Mouse (Mus musculus) gastrocnemius, postnatal 14 days (tissue): ENCODE results near the gene Rgs13. TPM values are rescaled to one million over a fixed set of nuclear protein-coding genes. Genes with fewer than 3 reads are reported as not detected.
"Not testable (repeated sequence)": the region's sequence is repeated elsewhere in the genome, so short reads cannot be mapped to it uniquely, and the experiment has no call there.

Source experiments
- DNase-seq: peaks from one replicate; pipeline ENCODE4 v3.0.0; 2021; ENCODE audit warnings: mixed read lengths
- intact Hi-C: fragments of 180-260 bp; cut with DNase I; formaldehyde crosslinking; loops from one replicate; pipeline ENCODE4 v1.15.1; 2025; ENCODE audit warnings: low total_unique reads
- total RNA-seq, 2 experiments: library from RNA; stranded (reverse); gene quantifications; 2 replicates each; pipeline ENCODE4 v1.2.3; 2021

The Rgs13 gene
- total RNA-seq, 2 experiments from 2014 or later, result 0.18 TPM; not detected in 1

DNA sequence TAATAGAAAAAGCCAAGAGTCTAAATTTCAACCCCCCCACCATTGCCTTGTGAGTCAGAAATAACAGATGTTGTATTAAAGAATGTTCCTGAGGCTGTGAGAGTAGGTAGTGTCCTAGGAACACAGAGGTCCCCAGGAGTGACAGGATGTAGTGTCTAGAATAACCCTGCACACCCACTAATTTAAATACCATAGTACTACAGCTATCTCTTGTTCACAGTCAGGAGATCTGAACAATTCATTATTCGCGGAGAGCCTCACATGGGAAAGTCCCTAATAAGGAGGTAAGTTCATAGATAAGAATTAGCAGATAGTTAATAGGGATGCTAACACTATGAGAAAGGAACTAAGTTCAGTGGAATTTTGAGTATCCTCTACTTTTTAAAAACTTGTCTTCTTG lies 10.9 kb downstream of the Rgs13 start:
- intact Hi-C loops, result no loop called here
- DNase-seq, result no peak

DNA sequence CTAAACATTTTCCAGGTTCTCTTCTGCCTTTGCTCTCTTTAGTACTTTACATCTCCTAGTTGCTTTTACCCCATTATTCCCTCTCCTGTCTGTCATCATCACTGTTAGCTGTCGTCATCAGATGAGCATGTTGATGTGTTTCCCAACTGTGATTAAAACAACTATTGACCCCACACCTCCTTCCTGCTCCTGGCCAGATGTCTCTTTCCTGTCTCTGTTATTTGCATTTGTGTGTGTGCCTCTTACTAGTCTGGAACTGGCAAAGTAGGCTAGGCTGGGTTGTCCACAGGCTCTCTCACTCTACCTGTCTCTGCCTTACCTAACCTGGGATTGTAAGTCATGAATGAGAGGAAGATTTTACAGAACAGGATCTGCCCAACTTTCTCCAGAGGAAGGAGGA lies 24.6 kb downstream of the Rgs13 start:
- intact Hi-C loops, result no loop called here
- no peak for DNase-seq

DNA sequence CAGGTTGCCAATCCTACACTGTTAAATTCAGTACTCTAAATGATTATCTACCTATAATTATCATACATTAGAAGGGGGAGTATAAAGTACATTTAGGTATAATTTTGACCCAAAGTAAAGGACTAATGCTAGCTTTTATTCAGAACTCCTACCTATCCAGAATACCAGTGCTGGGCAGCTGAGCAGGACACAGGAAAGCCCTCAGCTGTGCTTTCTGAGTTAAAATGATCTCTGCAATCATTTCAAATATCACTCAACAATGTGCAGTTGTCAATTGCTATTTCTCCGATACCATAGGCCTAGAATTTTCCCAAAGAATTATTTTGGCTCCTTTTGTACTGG lies 25.0 kb downstream of the Rgs13 start:
- intact Hi-C loops, result no loop called here
- no peak for DNase-seq

- DNase-seq, result no peak
- intact Hi-C loops, result no loop called here
Measured at GRCm38 (mm10) chr1:144151401-144152183, 25.6 kb downstream of the Rgs13 start.

GRCm38 (mm10) chr1:144149997-144150396 lies 27.2 kb downstream of the Rgs13 start:
- intact Hi-C loops, result no loop called here

GRCm38 (mm10) chr1:144141398-144141797 lies 35.8 kb downstream of the Rgs13 start:
- intact Hi-C loops, DNase-seq: not testable (repeated sequence)

More at GRCm38 (mm10) chr1:144149997-144150396, 27.2 kb downstream of the Rgs13 start:
- no peak for DNase-seq

DNA sequence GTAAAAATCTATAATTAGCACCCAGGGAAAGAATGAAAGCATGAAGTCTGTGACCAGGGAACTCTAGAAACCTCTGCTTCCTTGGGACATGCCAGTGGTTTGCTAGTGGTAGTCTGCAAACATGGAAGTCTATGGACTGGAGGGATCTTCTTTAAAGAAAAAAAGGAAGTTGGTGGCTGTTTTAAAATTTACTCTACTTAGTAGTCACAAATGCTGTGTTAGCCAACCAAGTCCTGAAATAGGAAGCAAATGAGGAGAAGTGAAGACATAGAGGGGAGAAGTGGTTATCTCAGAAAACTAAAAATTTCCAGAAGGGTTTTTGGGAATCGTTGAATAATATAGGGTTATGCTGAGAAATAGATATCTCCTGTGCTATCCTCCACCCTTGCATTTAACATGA lies 37.3 kb downstream of the Rgs13 start:
- intact Hi-C loops, result no loop called here
- DNase-seq, result no peak

GRCm38 (mm10) chr1:144127965-144128364 lies 49.2 kb downstream of the Rgs13 start:
- no peak for DNase-seq
- intact Hi-C loops, result no loop called here

DNA sequence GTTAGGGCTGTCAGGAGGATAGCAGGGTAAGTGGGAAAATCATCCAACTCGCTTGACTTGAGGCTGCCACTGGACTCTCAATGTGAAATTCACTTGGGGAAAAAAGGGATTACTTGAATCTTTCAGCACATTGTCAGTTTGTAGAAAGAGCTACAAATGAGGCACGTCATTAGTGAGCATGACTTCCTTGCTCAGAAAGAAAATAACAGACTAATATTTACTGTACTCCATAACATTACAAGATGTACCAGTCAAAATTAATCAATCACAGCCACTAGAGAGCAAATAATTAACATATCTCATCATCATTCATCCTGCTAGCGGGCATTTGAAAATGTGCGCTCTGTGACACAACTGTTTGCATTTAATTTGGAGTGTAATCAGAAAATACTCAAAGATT lies 57.1 kb downstream of the Rgs13 start:
- no peak for DNase-seq
- intact Hi-C loops, result no loop called here

- intact Hi-C loops, result no loop called here
Measured at GRCm38 (mm10) chr1:144119456-144119855, 57.7 kb downstream of the Rgs13 start.

GRCm38 (mm10) chr1:144115848-144116727 lies 61.1 kb downstream of the Rgs13 start:
- no peak for DNase-seq
- intact Hi-C loops, result no loop called here

More at GRCm38 (mm10) chr1:144119456-144119855, 57.7 kb downstream of the Rgs13 start:
- DNase-seq, result no peak

DNA sequence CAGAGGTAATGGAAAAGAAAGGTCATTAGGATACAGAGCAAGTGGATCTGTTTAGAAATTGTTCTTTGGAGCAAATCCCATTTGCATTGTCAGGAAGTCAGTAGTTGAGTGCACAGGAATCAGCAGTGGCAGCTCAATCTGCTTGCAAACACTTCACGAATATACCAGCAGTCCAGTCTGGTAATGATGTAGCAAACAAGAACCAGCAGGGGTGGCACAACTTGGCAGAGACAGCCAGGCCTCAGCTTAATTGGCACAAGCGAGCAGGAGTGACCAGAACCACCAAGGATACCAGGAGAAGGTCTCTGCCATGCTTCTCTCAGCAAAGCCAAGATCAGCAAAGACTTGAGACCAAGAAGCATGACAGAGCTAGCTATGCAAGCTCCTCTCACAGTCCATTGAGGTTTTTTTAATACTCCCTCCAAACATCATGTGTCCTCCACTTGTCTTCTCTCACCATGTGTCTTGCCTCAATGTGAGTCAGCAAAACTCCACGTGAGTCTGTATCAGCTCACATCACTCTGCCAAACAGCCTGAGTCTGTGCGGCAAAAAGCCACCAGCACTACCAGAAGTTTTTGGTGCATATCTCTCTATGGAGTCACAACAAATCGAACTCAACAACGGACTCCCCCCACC lies 63.6 kb downstream of the Rgs13 start:
- intact Hi-C loops, result no loop called here
- DNase-seq, result no peak

- intact Hi-C loops, result no loop called here
- DNase-seq, result no peak
Measured at GRCm38 (mm10) chr1:144112946-144113345, 64.2 kb downstream of the Rgs13 start.

- intact Hi-C loops, result no loop called here
- no peak for DNase-seq
Measured at GRCm38 (mm10) chr1:144098587-144099258, 78.4 kb downstream of the Rgs13 start.

GRCm38 (mm10) chr1:144090410-144090809 lies 86.8 kb downstream of the Rgs13 start:
- no peak for DNase-seq
- intact Hi-C loops, result no loop called here

Other genes with a start within 250 kb of the Rgs13 start
- gene Rgs2, start 173.2 kb downstream of the Rgs13 start, total RNA-seq, result 10 to 100 TPM in 1 of 2 experiments, 1 to 10 TPM in 1; 9.8 to 12.9 TPM
- gene Rgs1, start 71.9 kb upstream of the Rgs13 start, total RNA-seq, result not detected